ENCODE assay signal across 22 mouse cellular contexts in genomic region chr19:29857267-29857666, GRCm38 (mm10). TPM values are rescaled to one million over a fixed set of nuclear protein-coding genes. Genes with fewer than 3 reads are reported as not detected.
DNase-seq lines count a peak whose midpoint lies in the region; ATAC-seq and TF ChIP-seq lines count a peak whose summit lies in the region.
"Had no signal": no experiment of that assay in that cellular context is flagged by ENCODE, and none has a peak within 500 bp of the region (broad histone marks: within the 10 kb centered on the region; RNA-seq: fewer than 3 reads in every experiment).

No protein-coding gene starts in this region.

- no peaks in the 10 kb centered on the region for H3K27me3 ChIP-seq in liver, adult 2 months (ENCODE audit: control insufficient read depth, insufficient read depth, low read length)
- H3K27me3 ChIP-seq in liver, embryonic 16.5 days (ENCODE audit: control insufficient read depth, insufficient read depth, low read depth, low read length) = no peaks in the 10 kb centered on the region
- no peaks in the 10 kb centered on the region for H3K27me3 ChIP-seq in liver, embryonic 12.5 days (replicated peaks)
- no peaks in the 10 kb centered on the region for H3K27me3 ChIP-seq in liver, postnatal 0 days (ENCODE audit: insufficient read depth, low read length)
- no peaks in the 10 kb centered on the region for H3K27me3 ChIP-seq in liver, embryonic 11.5 days (replicated peaks; ENCODE audit: control insufficient read depth, insufficient read depth, low read length)
- H3K27me3 ChIP-seq: CH12.LX had no signal

- no peaks in the 10 kb centered on the region for H3K79me2 ChIP-seq in liver, adult 2 months (ENCODE audit: control insufficient read depth, insufficient read depth, low read length)

- no peak overlapping the region for H3K27ac ChIP-seq in liver, adult 2 months (replicated peaks; ENCODE audit: insufficient read depth, low read depth, low read length)
- no peak overlapping the region for H3K27ac ChIP-seq in liver, embryonic 16.5 days (ENCODE audit: low read length)
- H3K27ac ChIP-seq in liver, embryonic 12.5 days = no peak overlapping the region
- H3K27ac ChIP-seq in liver, postnatal 0 days (ENCODE audit: low read depth) = no peak overlapping the region
- no peak overlapping the region for H3K27ac ChIP-seq in liver, embryonic 11.5 days (ENCODE audit: low read depth, low read length)

- no peak for TF ChIP-seq EP300 in liver, postnatal 0 days (IDR thresholded peaks at IDR 0.05; ENCODE audit: low read depth)

- TF ChIP-seq POLR2A in liver, adult 2 months (IDR thresholded peaks at IDR 0.05; ENCODE audit: extremely low read depth, insufficient read depth, low read length) = no peak

- peaks cover 2% of the 10 kb centered on the region; the same call in 1 of the 2 replicates for H3K4me1 ChIP-seq in liver, adult 2 months (ENCODE audit: control insufficient read depth, insufficient read depth, low read length)
- H3K4me1 ChIP-seq in liver, embryonic 16.5 days (ENCODE audit: control insufficient read depth, low read depth, low read length) = no peaks in the 10 kb centered on the region
- H3K4me1 ChIP-seq in liver, embryonic 12.5 days = no peaks in the 10 kb centered on the region
- no peaks in the 10 kb centered on the region for H3K4me1 ChIP-seq in liver, postnatal 0 days (ENCODE audit: insufficient read depth)
- no peaks in the 10 kb centered on the region for H3K4me1 ChIP-seq in liver, embryonic 11.5 days (replicated peaks; ENCODE audit: control insufficient read depth, insufficient read depth, low read length)

- 26% methylated on average over 5 of the region's 5 CpGs for WGBS in liver, adult 2 months
- 52% methylated on average over 5 of the region's 5 CpGs for WGBS in liver, embryonic 16.5 days (ENCODE audit: insufficient replicate concordance)
- WGBS in liver, embryonic 12.5 days (ENCODE audit: insufficient replicate concordance) = 72% methylated on average over 5 of the region's 5 CpGs
- WGBS in liver, postnatal 0 days (ENCODE audit: insufficient replicate concordance) = 59% methylated on average over 5 of the region's 5 CpGs
- 74% methylated on average over 5 of the region's 5 CpGs for WGBS in liver, embryonic 11.5 days

- peak; percentile 56 for DNase-seq in liver, adult 2 months (ENCODE audit: extremely low read depth, low read depth, low spot score)
- DNase-seq in liver = no peak
- peak; percentile 30 for DNase-seq in liver, postnatal 0 days
- no peak for DNase-seq in liver, embryonic 11.5 days (ENCODE audit: low spot score)
- peak; percentile 75 for DNase-seq in fat pad, adult 2 months (ENCODE audit: extremely low read depth, low read depth, low spot score)
- no peak for DNase-seq in frontal cortex, postnatal 14 days (ENCODE audit: low spot score in 2 of 2)
- DNase-seq: adrenal gland, adult 2 months; adrenal gland, adult 8-10 months; adrenal gland, postnatal 10 days; adrenal gland, postnatal 14 days; adrenal gland, postnatal 25 days; adrenal gland, postnatal 36 days; B cell, adult 2 months; cerebellum, adult 11 months; cerebellum, adult 11-12 months had no signal

- no peaks in the 10 kb centered on the region for H3K36me3 ChIP-seq in liver, adult 2 months (ENCODE audit: control insufficient read depth, insufficient read depth, low read length)
- H3K36me3 ChIP-seq in liver, embryonic 16.5 days (ENCODE audit: control insufficient read depth, insufficient read depth) = no peaks in the 10 kb centered on the region
- H3K36me3 ChIP-seq in liver, embryonic 12.5 days = no peaks in the 10 kb centered on the region
- no peaks in the 10 kb centered on the region for H3K36me3 ChIP-seq in liver, postnatal 0 days (replicated peaks; ENCODE audit: insufficient read depth, low read length)
- H3K36me3 ChIP-seq in liver, embryonic 11.5 days (ENCODE audit: control insufficient read depth, insufficient read depth, low read length) = no peaks in the 10 kb centered on the region
- H3K36me3 ChIP-seq: G1E had no signal

- no peaks in the 10 kb centered on the region for H3K9me3 ChIP-seq in liver, embryonic 16.5 days (replicated peaks; ENCODE audit: control insufficient read depth, low read length)
- no peaks in the 10 kb centered on the region for H3K9me3 ChIP-seq in liver, embryonic 12.5 days (replicated peaks)
- H3K9me3 ChIP-seq in liver, postnatal 0 days (ENCODE audit: low read length) = no peaks in the 10 kb centered on the region
- H3K9me3 ChIP-seq in liver, embryonic 11.5 days (ENCODE audit: control insufficient read depth, low read length) = no peaks in the 10 kb centered on the region

- H3K9ac ChIP-seq in liver, adult 2 months (ENCODE audit: low read depth, low read length) = no peak overlapping the region
- no peak overlapping the region for H3K9ac ChIP-seq in liver, embryonic 16.5 days (ENCODE audit: low read depth, low read length)
- no peak overlapping the region for H3K9ac ChIP-seq in liver, embryonic 12.5 days
- H3K9ac ChIP-seq in liver, postnatal 0 days (replicated peaks) = no peak overlapping the region
- H3K9ac ChIP-seq in liver, embryonic 11.5 days (ENCODE audit: low read depth, low read length) = no peak overlapping the region

- peak; percentile 50; the same call in 1 of the 2 replicates for ATAC-seq in liver, embryonic 16.5 days (ENCODE audit: low read depth)
- no peak for ATAC-seq in liver, embryonic 12.5 days
- peak; percentile 87 for ATAC-seq in liver, postnatal 0 days
- ATAC-seq in liver, embryonic 11.5 days (replicated peaks; ENCODE audit: low FRiP score) = no peak
- ATAC-seq: activated CD4-positive, CD25-positive, alpha-beta regulatory T cell, adult 4 months; CD4-positive, CD25-positive, alpha-beta regulatory T cell, adult 4 months; Patski had no signal

- H3K4me2 ChIP-seq in liver, embryonic 16.5 days (ENCODE audit: low read depth, low read length) = no peak overlapping the region
- H3K4me2 ChIP-seq in liver, embryonic 12.5 days = no peak overlapping the region
- no peak overlapping the region for H3K4me2 ChIP-seq in liver, postnatal 0 days (ENCODE audit: low read depth, low read length)
- no peak overlapping the region for H3K4me2 ChIP-seq in liver, embryonic 11.5 days

- TF ChIP-seq CTCF in liver, adult 2 months (IDR thresholded peaks at IDR 0.05; ENCODE audit: low read depth, low read length) = no peak
- TF ChIP-seq CTCF in liver, postnatal 0 days (IDR thresholded peaks at IDR 0.05; ENCODE audit: low read depth) = no peak

- no peak overlapping the region for H3K4me3 ChIP-seq in liver, adult 2 months (ENCODE audit: insufficient read depth, low read depth, low read length)
- H3K4me3 ChIP-seq in liver, embryonic 16.5 days (ENCODE audit: low read depth, low read length) = no peak overlapping the region
- H3K4me3 ChIP-seq in liver, embryonic 12.5 days = no peak overlapping the region
- no peak overlapping the region for H3K4me3 ChIP-seq in liver, postnatal 0 days (ENCODE audit: low read depth, low read length)
- H3K4me3 ChIP-seq in liver, embryonic 11.5 days (ENCODE audit: low read depth, low read length) = no peak overlapping the region

RNA-seq across cellular contexts. Expression of gene Ranbp6, which starts 44.5 kb away (rescaled TPM):
- total RNA-seq in liver, adult 2 months (2014; rRNA removed) = 8.6 and 11.1 TPM in 2 replicates
- 1.6 and 1.8 TPM in 2 replicates for polyA plus RNA-seq in liver, adult 2 months (2012; rRNA removed)
- polyA plus RNA-seq in liver, embryonic 16.5 days (2015; fragmentation: Nextera tagmentation; extraction: Ambion mirVana) = 5.2 and 6.0 TPM in 2 replicates
- 9.7 and 9.9 TPM in 2 replicates for polyA plus RNA-seq in liver, embryonic 12.5 days (2016; fragmentation: Nextera tagmentation; extraction: Ambion mirVana)
- polyA plus RNA-seq in liver, postnatal 0 days (2015; fragmentation: Nextera tagmentation; extraction: Ambion mirVana) = 3.8 and 3.9 TPM in 2 replicates
- polyA plus RNA-seq in liver, embryonic 11.5 days (2014; fragmentation: Nextera tagmentation; extraction: Ambion mirVana) = 14.9 and 16.2 TPM in 2 replicates

RNA-seq across cellular contexts. Expression of gene 9930021J03Rik, which starts 51.5 kb away (rescaled TPM):
- total RNA-seq in liver, adult 2 months (2014; rRNA removed) = 8.8 and 9.7 TPM in 2 replicates
- 3.2 and 4.3 TPM in 2 replicates for polyA plus RNA-seq in liver, adult 2 months (2012; rRNA removed)
- 1.3 and 1.7 TPM in 2 replicates for polyA plus RNA-seq in liver, embryonic 16.5 days (2015; fragmentation: Nextera tagmentation; extraction: Ambion mirVana)
- 2.2 and 2.4 TPM in 2 replicates for polyA plus RNA-seq in liver, embryonic 12.5 days (2016; fragmentation: Nextera tagmentation; extraction: Ambion mirVana)
- 1.4 TPM in 2 replicates for polyA plus RNA-seq in liver, postnatal 0 days (2015; fragmentation: Nextera tagmentation; extraction: Ambion mirVana)
- 4.0 and 5.2 TPM in 2 replicates for polyA plus RNA-seq in liver, embryonic 11.5 days (2014; fragmentation: Nextera tagmentation; extraction: Ambion mirVana)

Comparison
In these comparisons a context has a peak if more than half of its experiments do, and no peak if none do; other contexts are left out.
1. DNase-seq: peak in liver, adult 2 months (single experiment), liver, postnatal 0 days (single experiment) and fat pad, adult 2 months (single experiment); none in liver (single experiment), liver, embryonic 11.5 days (single experiment) and frontal cortex, postnatal 14 days (0 of 2).
2. ATAC-seq: peak in liver, embryonic 16.5 days (single experiment) and liver, postnatal 0 days (single experiment); none in liver, embryonic 12.5 days (single experiment) and liver, embryonic 11.5 days (single experiment).